Comparison of ENCODE assay signal across 8 mouse cellular contexts in the genomic region with DNA sequence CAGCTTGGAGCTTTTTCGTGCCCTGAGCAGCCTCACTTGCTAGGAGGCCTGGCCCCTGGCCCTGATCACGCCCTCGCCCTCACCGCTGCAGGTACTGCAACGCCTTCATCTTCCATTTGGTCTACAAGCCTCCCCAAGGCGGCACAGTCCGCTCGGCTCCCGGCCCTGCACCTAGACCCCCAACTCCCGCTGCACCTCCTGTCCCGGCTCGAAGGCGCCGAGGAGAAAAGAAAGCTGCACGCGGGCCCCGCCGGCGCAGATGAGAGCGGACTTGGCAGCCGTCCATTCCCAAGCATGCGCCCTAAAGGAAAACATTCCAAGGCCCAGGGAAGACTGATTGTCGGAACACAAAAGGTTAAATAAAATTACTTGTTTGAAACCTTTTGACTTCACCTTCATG. TPM values are rescaled to one million over a fixed set of nuclear protein-coding genes. Genes with fewer than 3 reads are reported as not detected.
DNase-seq lines count a peak whose midpoint lies in the region; ATAC-seq and TF ChIP-seq lines count a peak whose summit lies in the region.

No protein-coding gene starts in this region.

- peaks cover 21% of the 10 kb centered on the region for H3K27me3 ChIP-seq in heart, embryonic 16.5 days (ENCODE audit: control insufficient read depth, insufficient read depth, low read length)
- H3K27me3 ChIP-seq in midbrain, embryonic 15.5 days (replicated peaks), result peaks cover 15% of the 10 kb centered on the region; the same call in 1 of the 2 replicates

- H3K9me3 ChIP-seq in heart, embryonic 16.5 days (replicated peaks; ENCODE audit: control insufficient read depth, low read length), result 0 out of 2 replicates have a peak, but pooled peaks cover 2% of the 10 kb centered on the region
- H3K9me3 ChIP-seq in midbrain, embryonic 15.5 days, result no peaks in the 10 kb centered on the region

- TF ChIP-seq CTCF in gastrocnemius, adult 2 months (IDR thresholded peaks at IDR 0.05), result no peak
- no peak for TF ChIP-seq CTCF in bone marrow macrophage, adult 2 months (IDR thresholded peaks at IDR 0.05; ENCODE audit: low read depth, low read length)

- intact Hi-C loops in gastrocnemius, adult 2 months (cut with DNase I), result no loop called here

- no peaks in the 10 kb centered on the region for H3K36me3 ChIP-seq in heart, embryonic 16.5 days (ENCODE audit: control insufficient read depth, insufficient read depth)
- H3K36me3 ChIP-seq in midbrain, embryonic 15.5 days (replicated peaks), result no peaks in the 10 kb centered on the region

- ATAC-seq in heart, embryonic 16.5 days (replicated peaks; ENCODE audit: extremely low read depth, insufficient read depth, low FRiP score), result no peak
- no peak for ATAC-seq in midbrain, embryonic 15.5 days (replicated peaks)
- no peak for ATAC-seq in activated CD4-positive, CD25-positive, alpha-beta regulatory T cell, adult 4 months

- 9% methylated on average over 23 of the region's 23 CpGs for WGBS in heart, embryonic 16.5 days
- 12% methylated on average over 23 of the region's 23 CpGs for WGBS in midbrain, embryonic 15.5 days

- peak overlapping the region; percentile 52 for H3K9ac ChIP-seq in heart, embryonic 16.5 days (ENCODE audit: low read length)
- H3K9ac ChIP-seq in midbrain, embryonic 15.5 days, result no peak overlapping the region

- H3K27ac ChIP-seq in gastrocnemius, adult 2 months, result no peak overlapping the region
- H3K27ac ChIP-seq in bone marrow macrophage, adult 2 months (ENCODE audit: insufficient read depth, low read depth, low read length), result peak overlapping the region; percentile 99
- H3K27ac ChIP-seq in heart, embryonic 16.5 days (ENCODE audit: low read length), result no peak overlapping the region
- H3K27ac ChIP-seq in midbrain, embryonic 15.5 days, result no peak overlapping the region

- H3K4me1 ChIP-seq in bone marrow macrophage, adult 2 months (ENCODE audit: control insufficient read depth, insufficient read depth, low read length), result peaks cover 53% of the 10 kb centered on the region
- H3K4me1 ChIP-seq in heart, embryonic 16.5 days (ENCODE audit: control insufficient read depth, insufficient read depth, low read length), result peaks cover 10% of the 10 kb centered on the region
- peaks cover 6% of the 10 kb centered on the region; the same call in 1 of the 2 replicates for H3K4me1 ChIP-seq in midbrain, embryonic 15.5 days

- TF ChIP-seq POLR2A in bone marrow macrophage, adult 2 months (IDR thresholded peaks at IDR 0.05; ENCODE audit: borderline replicate concordance, low read depth, low read length), result no peak

- H3K4me2 ChIP-seq in heart, embryonic 16.5 days (ENCODE audit: low read depth, low read length), result peak overlapping the region; percentile 73
- peak overlapping the region; percentile 39 for H3K4me2 ChIP-seq in midbrain, embryonic 15.5 days

- peak; percentile 39 for DNase-seq in gastrocnemius, adult 2 months
- no peak for DNase-seq in gastrocnemius, adult 18-20 months (ENCODE audit: low spot score)
- peak; percentile 34 to 76 for DNase-seq in kidney, postnatal 36 days
- DNase-seq in thymus, postnatal 0 days (ENCODE audit: low spot score), result no peak

- peak overlapping the region; percentile 64 for H3K4me3 ChIP-seq in gastrocnemius, adult 2 months
- H3K4me3 ChIP-seq in bone marrow macrophage, adult 2 months (ENCODE audit: insufficient read depth, low read length), result no peak overlapping the region
- peak overlapping the region; percentile 48 for H3K4me3 ChIP-seq in heart, embryonic 16.5 days (ENCODE audit: low read length)
- no peak overlapping the region; the same call in 1 of the 2 replicates for H3K4me3 ChIP-seq in midbrain, embryonic 15.5 days

RNA-seq across cellular contexts. Expression of a gene that starts 6.0 kb away (rescaled TPM):
- total RNA-seq in gastrocnemius, adult 2 months (2021), result 1 to 10 TPM; 1.2 to 1.4 TPM
- 1 to 10 TPM in 1 of 2 experiments, under 1 TPM in 1; 0.73 to 1.2 TPM for total RNA-seq in gastrocnemius, adult 18-20 months (2021)
- 434 and 456 TPM in 2 replicates for polyA plus RNA-seq in bone marrow macrophage, adult 2 months (2012; ENCODE audit: insufficient read depth, insufficient read length, missing spikeins)
- polyA plus RNA-seq in heart, embryonic 16.5 days (2015; fragmentation: Nextera tagmentation; extraction: Ambion mirVana), result 10.2 and 10.9 TPM in 2 replicates
- 2.5 and 2.9 TPM in 2 replicates for polyA plus RNA-seq in midbrain, embryonic 15.5 days (2015; fragmentation: Nextera tagmentation; extraction: Ambion mirVana)
- polyA plus RNA-seq in thymus, postnatal 0 days (2015; fragmentation: Nextera tagmentation; extraction: Ambion mirVana), result 34.2 and 35.1 TPM in 2 replicates
- polyA plus RNA-seq in activated CD4-positive, CD25-positive, alpha-beta regulatory T cell, adult 4 months (2017; shearing (Covaris generic)), result under 1 TPM in 1 of 2 experiments, not detected in 1; 0.36 TPM

RNA-seq across cellular contexts. Expression of a gene that starts 6.6 kb away (rescaled TPM):
- total RNA-seq in gastrocnemius, adult 2 months (2021), result under 1 TPM in 1 of 2 experiments, not detected in 1; 0.75 TPM
- under 1 TPM; 0.19 to 0.25 TPM for total RNA-seq in gastrocnemius, adult 18-20 months (2021)
- polyA plus RNA-seq in bone marrow macrophage, adult 2 months (2012; ENCODE audit: insufficient read depth, insufficient read length, missing spikeins), result 21.7 and 23.7 TPM in 2 replicates
- polyA plus RNA-seq in heart, embryonic 16.5 days (2015; fragmentation: Nextera tagmentation; extraction: Ambion mirVana), result 1.5 and 1.7 TPM in 2 replicates
- 0.61 and 0.62 TPM in 2 replicates for polyA plus RNA-seq in midbrain, embryonic 15.5 days (2015; fragmentation: Nextera tagmentation; extraction: Ambion mirVana)
- 4.8 and 5.1 TPM in 2 replicates for polyA plus RNA-seq in thymus, postnatal 0 days (2015; fragmentation: Nextera tagmentation; extraction: Ambion mirVana)
- polyA plus RNA-seq in activated CD4-positive, CD25-positive, alpha-beta regulatory T cell, adult 4 months (2017; shearing (Covaris generic)), result not detected

RNA-seq across cellular contexts. Expression of a gene that starts 14.1 kb away (rescaled TPM):
- 1 to 10 TPM; 4.9 to 6.4 TPM for total RNA-seq in gastrocnemius, adult 2 months (2021)
- 1 to 10 TPM; 4.2 to 4.9 TPM for total RNA-seq in gastrocnemius, adult 18-20 months (2021)
- 40.5 and 41.6 TPM in 2 replicates for polyA plus RNA-seq in bone marrow macrophage, adult 2 months (2012; ENCODE audit: insufficient read depth, insufficient read length, missing spikeins)
- polyA plus RNA-seq in heart, embryonic 16.5 days (2015; fragmentation: Nextera tagmentation; extraction: Ambion mirVana), result 25.2 and 27.8 TPM in 2 replicates
- polyA plus RNA-seq in midbrain, embryonic 15.5 days (2015; fragmentation: Nextera tagmentation; extraction: Ambion mirVana), result 46.2 and 49.5 TPM in 2 replicates
- polyA plus RNA-seq in thymus, postnatal 0 days (2015; fragmentation: Nextera tagmentation; extraction: Ambion mirVana), result 47.5 and 47.6 TPM in 2 replicates
- polyA plus RNA-seq in activated CD4-positive, CD25-positive, alpha-beta regulatory T cell, adult 4 months (2017; shearing (Covaris generic)), result 10 to 100 TPM; 86.3 to 91.9 TPM

RNA-seq across cellular contexts. Expression of a gene that starts 33.4 kb away (rescaled TPM):
- 1 to 10 TPM; 8.3 to 8.4 TPM for total RNA-seq in gastrocnemius, adult 2 months (2021)
- 1 to 10 TPM; 7.6 to 9.0 TPM for total RNA-seq in gastrocnemius, adult 18-20 months (2021)
- 520 and 549 TPM in 2 replicates for polyA plus RNA-seq in bone marrow macrophage, adult 2 months (2012; ENCODE audit: insufficient read depth, insufficient read length, missing spikeins)
- 9.5 and 11.7 TPM in 2 replicates for polyA plus RNA-seq in heart, embryonic 16.5 days (2015; fragmentation: Nextera tagmentation; extraction: Ambion mirVana)
- polyA plus RNA-seq in midbrain, embryonic 15.5 days (2015; fragmentation: Nextera tagmentation; extraction: Ambion mirVana), result 53.6 and 53.8 TPM in 2 replicates
- 38.8 and 38.9 TPM in 2 replicates for polyA plus RNA-seq in thymus, postnatal 0 days (2015; fragmentation: Nextera tagmentation; extraction: Ambion mirVana)
- polyA plus RNA-seq in activated CD4-positive, CD25-positive, alpha-beta regulatory T cell, adult 4 months (2017; shearing (Covaris generic)), result 100 to 1,000 TPM in 1 of 2 experiments, 10 to 100 TPM in 1; 99.3 to 129 TPM

RNA-seq across cellular contexts. Expression of a gene that starts 39.2 kb away (rescaled TPM):
- not detected for total RNA-seq in gastrocnemius, adult 2 months (2021)
- total RNA-seq in gastrocnemius, adult 18-20 months (2021), result not detected
- 4.3 TPM in 2 replicates for polyA plus RNA-seq in bone marrow macrophage, adult 2 months (2012; ENCODE audit: insufficient read depth, insufficient read length, missing spikeins)
- polyA plus RNA-seq in heart, embryonic 16.5 days (2015; fragmentation: Nextera tagmentation; extraction: Ambion mirVana), result 5.2 and 5.6 TPM in 2 replicates
- 3.8 and 4.0 TPM in 2 replicates for polyA plus RNA-seq in midbrain, embryonic 15.5 days (2015; fragmentation: Nextera tagmentation; extraction: Ambion mirVana)
- polyA plus RNA-seq in thymus, postnatal 0 days (2015; fragmentation: Nextera tagmentation; extraction: Ambion mirVana), result 8.9 and 9.3 TPM in 2 replicates
- 1 to 10 TPM; 1.5 to 3.7 TPM for polyA plus RNA-seq in activated CD4-positive, CD25-positive, alpha-beta regulatory T cell, adult 4 months (2017; shearing (Covaris generic))

Comparison
In these comparisons a context has a peak if more than half of its experiments do, and no peak if none do; other contexts are left out.
1. DNase-seq: peak in gastrocnemius, adult 2 months (single experiment) and kidney, postnatal 36 days (2 of 2); none in gastrocnemius, adult 18-20 months (single experiment) and thymus, postnatal 0 days (single experiment).
2. H3K4me3 ChIP-seq: peak in gastrocnemius, adult 2 months (single experiment) and heart, embryonic 16.5 days (single experiment); none in bone marrow macrophage, adult 2 months (single experiment) and midbrain, embryonic 15.5 days (single experiment).
3. RNA of a gene that starts 6.0 kb away (polyA plus RNA-seq): 434 to 456 TPM in bone marrow macrophage, adult 2 months; 34.2 to 35.1 TPM in thymus, postnatal 0 days, 10.2 to 10.9 TPM in heart, embryonic 16.5 days, 2.5 to 2.9 TPM in midbrain, embryonic 15.5 days and 0.36 TPM in activated CD4-positive, CD25-positive, alpha-beta regulatory T cell, adult 4 months; every median in the first group is over 10 times any median in the second.